Mouse (Mus musculus) lung, postnatal 10 days (tissue): ENCODE measurements around the gene Mks1.
A peak's percentile ranks its signal among the peaks of the same experiment; 100 is the strongest.

Experiments used
- DNase-seq: peaks from one replicate; pipeline ENCODE4 v3.0.0; 2021

Gene Mks1

DNA sequence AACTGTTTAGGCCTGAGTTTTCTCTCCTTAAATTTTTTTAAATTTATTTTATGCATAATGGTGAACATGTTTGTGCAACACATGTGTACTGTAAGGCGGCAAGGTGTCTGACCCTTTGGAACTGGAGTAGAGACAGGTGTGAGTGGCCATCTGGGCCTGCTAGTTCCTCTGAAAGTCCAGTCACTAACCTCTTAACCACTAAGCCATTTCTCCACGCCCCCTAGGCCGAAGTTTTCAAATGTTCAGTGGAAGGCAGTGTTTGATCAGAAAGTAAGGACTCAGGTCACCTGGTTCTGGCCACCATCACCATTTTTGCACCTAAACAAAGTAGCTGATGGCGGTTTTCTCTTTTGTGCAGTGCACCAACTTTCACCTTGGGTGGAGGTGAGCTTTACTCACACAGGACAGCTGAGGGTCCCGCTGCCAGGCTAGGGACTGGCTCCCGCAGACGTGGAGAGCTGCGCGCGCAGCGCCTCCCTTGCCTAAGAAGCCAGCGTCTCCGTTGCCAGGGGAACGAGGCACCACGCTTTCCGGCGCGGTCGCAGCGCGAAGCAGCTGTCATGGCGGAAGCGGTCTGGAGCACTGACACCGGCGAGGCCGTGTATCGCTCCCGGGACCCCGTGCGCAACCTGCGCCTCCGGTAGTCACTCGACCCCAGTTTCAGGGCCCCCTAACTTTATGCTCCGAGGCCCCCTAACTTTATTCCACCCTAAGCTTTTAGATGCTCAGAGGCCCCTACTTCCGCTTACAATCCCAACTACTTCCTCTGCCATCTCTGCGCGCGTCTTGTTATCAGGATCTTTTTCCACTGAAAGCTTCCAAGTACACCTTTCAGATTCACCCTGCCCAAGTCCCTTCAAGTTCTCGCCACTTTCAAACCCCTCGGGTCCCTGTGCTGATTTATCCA lies at the start of gene Mks1:
Mks1 (plus strand) TSS at position 526 of the 907 bp plus-strand sequence.
- DNase-seq, result peak; percentile 95

DNA sequence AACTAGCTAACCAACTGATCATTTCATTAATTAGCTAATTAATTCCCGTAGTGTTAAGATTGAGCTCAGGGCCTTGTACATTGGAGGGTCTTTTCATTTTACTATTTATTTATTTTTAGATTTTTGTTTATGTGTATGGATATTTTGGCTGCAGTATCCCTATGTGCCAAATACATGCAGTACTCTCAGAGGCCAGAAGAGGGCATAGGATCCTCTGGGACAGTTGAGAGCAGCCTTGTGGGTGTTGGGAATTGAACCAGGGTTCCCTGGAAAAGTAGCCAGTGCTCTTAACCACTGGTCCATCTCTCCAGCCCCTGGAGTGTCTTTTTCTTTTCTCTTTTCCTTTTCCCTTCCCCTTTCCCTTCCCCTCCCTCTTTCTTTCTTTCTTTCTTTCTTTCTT lies 47.6 kb upstream of the Mks1 start:
- DNase-seq, result peak; percentile 41

DNA sequence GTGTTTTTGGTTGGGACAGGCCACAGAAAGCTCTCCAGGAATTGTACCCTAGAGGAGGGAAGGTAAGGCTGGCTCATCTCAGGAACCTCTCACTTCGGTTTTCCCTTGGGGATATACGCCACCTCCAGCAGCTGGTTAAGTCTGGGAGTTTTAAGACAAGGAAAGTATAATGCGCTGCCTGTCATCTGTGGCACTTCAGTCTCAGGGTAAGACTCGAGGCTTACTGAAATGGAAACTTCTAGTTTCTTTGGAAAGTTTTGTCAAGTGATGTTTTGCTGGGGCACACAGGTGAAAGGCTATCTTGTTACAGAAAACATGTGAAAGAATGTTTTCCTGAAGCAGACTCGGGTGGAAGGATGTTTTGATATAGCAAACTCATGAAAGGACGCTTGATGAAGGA lies 45.6 kb upstream of the Mks1 start:
- DNase-seq, result no peak

GRCm38 (mm10) chr11:87808236-87808635 lies 44.8 kb upstream of the Mks1 start:
- DNase-seq, result no peak

- DNase-seq, result no peak
Observed at GRCm38 (mm10) chr11:87811396-87811795, 41.6 kb upstream of the Mks1 start.

GRCm38 (mm10) chr11:87814831-87815230 lies 38.2 kb upstream of the Mks1 start:
- DNase-seq, result no peak

GRCm38 (mm10) chr11:87816707-87817442 lies 36.1 kb upstream of the Mks1 start:
- peak; percentile 34 for DNase-seq

GRCm38 (mm10) chr11:87817443-87817773 lies 35.6 kb upstream of the Mks1 start:
- DNase-seq, result no peak

- no peak for DNase-seq
Observed at GRCm38 (mm10) chr11:87821502-87821901, 31.5 kb upstream of the Mks1 start.

DNA sequence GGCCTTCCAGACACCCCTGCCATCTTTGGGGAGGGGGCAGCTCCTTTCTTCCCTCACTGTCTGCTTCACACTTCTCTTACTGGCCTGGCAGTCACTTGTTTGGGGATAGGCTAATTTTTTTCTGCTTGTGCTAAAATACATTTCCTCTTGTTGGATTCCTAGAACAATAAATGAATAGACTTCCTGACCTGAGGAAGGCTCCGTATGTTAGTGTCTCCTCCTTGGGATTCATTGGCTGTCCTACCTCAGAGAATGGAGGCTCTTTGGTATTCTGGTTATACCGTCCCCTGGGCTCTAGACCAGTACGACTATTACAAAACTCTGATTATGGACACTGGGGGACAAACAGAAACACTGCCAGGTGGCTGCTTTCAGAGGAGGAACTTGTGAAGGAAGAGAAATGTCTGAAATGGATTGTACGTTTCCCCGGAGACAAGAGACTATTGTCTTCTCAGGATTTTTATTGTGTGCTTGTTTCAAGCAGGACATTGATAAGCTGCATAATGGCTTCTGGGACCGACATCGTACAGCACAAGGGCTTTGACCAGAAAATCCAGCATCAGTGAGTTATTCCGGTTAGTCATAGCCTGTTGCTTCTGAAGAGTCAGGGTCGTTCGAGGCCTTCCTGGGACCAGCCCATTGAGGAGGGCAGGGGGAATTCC lies 24.6 kb upstream of the Mks1 start, which contains the start of gene Lpo:
Lpo (minus strand) TSS at position 51 of the 662 bp plus-strand sequence.
- no peak for DNase-seq

DNA sequence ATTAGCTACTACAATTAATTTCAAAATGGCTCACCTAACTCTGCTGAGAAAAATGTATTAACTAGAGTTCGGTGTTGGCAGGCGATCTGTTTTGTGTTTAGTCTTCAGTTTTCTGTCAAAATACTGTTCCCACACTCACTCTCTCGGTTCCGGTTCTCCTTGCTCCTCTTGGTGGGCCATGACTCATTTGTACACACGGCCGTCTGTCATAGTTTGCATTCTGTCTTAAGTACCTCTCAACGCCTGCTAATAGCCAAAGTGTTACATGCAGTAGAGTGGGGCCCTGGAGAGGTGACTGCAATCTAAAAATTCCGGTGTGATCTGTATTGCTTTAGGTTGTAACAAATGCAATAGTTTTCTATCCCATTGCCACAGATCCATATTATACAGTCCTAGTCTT lies 12.3 kb upstream of the Mks1 start:
- DNase-seq, result peak; percentile 24

GRCm38 (mm10) chr11:87841436-87841835 lies 11.6 kb upstream of the Mks1 start:
- no peak for DNase-seq

DNA sequence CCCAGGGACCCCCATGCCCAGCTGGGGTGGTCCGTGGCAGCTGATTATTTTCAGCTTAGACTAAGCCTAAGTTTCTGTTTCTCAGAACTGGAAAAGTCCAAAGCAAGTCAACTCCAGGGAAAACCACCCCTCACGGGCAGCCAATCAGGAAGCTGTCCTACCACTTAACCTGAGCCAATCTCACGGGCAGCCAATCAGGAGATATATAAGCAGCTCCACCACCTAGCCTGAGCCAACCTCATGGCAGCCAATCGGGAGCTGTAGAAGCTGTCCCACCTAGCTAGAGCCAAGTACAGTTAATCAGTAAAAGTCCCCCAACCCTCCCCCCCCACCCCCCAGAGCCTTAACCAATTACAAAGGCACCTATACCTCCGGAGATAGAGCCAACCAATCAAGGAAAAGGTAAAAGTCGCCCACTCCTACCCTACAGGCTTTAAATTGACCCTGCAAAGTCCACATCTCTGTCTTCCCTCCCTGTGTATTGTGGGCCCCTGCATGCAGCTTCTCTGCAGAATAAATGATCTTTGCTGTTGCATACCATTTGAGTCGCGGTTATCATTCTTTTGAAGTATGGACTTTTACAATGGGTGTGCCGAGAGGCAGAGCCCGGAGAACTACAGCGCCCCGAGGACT lies 5.9 kb upstream of the Mks1 start:
- DNase-seq, result no peak

GRCm38 (mm10) chr11:87847884-87848283 lies 5.1 kb upstream of the Mks1 start:
- no peak for DNase-seq

- DNase-seq, result no peak
Observed at GRCm38 (mm10) chr11:87853597-87853954, 561 bp downstream of the Mks1 start.

DNA sequence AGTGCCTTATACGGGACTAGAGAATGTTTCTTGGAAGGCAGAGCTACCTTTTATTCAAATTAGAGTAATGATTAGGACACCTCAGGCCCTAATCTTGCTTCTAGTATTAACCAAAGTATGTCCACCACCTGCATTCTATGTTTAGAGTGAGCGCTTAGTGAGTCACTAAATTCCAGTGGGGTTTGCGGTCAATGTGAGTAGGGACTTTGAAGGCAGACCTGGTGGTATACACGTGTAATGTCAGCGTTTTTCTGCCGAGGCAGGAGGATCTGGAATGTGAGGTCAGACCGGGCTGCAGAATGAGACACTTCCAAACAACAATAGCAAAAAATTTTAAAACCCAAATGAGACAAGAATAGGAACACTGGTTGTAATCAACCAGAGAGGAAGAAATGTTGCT lies 1.5 kb downstream of the Mks1 start:
- DNase-seq, result no peak

DNA sequence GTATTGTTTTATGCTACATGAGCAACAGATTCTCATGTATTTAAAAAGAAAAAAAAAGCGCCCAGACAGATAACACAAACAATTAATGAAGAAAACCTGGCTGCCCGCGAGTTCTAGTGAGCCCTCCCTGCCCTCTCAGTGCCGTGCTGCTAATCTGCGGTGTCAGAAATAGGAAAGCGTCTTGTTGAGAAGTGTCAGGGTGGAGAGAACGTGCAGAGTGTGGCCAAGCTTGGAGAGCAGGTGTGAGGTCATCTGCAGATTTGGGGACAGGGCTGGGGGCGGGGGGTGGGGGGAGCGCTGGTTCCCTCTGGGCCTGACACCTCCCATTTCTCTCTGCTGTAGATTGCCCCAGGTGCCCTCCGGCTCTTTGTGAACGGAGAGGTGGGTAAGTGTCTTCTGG lies 6.3 kb downstream of the Mks1 start:
- no peak for DNase-seq

DNA sequence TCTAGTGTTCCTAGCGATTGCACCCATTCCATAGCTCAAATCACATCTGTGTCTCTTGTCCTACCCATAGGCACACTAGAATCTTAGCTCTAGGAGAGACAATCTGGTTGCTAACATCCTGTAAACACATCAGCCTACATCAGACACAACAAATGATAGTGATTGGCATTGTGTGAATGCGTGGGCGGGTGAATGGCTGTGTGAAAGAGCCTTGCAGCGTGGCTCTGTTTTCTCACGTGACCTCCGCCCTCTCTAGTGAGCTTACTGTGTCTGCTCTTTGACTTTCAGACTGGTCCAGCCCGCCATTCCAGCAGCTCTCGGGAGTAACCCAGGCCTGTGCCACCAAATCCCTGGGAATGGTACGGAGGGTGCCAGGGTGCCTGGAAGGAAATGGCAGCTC lies 7.4 kb downstream of the Mks1 start:
- DNase-seq, result no peak

- no peak for DNase-seq
Observed at GRCm38 (mm10) chr11:87862805-87863204, 9.8 kb downstream of the Mks1 start.

DNA sequence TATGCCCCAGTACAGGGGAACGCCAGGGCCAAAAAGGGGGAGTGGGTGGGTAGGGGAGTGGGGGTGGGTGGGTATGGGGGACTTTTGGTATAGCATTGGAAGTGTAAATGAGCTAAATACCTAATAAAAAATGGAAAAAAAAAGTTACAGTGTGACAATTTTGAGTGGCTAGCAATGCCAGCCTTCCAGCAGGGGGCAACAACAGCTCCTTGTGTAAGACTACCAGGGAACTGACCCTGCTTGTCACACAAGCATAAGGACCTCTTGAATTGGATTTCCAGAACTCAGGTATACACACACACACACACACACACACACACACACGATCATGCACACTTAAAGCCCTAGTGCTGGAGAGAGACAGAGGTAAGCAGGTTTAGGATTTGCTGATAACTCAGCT lies 13.9 kb downstream of the Mks1 start:
- peak; percentile 24 for DNase-seq

- DNase-seq, result no peak
Observed at GRCm38 (mm10) chr11:87870096-87870495, 17.1 kb downstream of the Mks1 start.

DNA sequence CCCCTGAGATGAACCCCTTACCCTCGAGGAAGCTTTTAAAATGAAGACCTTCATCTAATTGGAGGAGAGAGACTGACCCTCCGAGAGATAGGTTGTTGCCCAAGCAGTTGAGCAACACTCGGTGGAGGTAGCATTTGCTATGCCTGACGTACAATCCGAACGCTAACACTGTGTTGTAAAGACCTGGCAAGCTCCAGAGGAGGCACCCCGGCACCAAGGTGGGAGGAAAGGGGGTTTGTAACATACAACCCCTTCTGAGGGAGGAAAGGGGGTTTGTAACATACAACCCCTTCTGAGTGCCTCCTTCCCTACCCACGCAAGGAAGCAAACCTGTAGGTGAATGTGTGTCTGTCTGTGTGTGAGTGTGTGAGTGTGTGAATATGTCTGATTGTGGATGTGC lies 18.8 kb downstream of the Mks1 start:
- no peak for DNase-seq

DNA sequence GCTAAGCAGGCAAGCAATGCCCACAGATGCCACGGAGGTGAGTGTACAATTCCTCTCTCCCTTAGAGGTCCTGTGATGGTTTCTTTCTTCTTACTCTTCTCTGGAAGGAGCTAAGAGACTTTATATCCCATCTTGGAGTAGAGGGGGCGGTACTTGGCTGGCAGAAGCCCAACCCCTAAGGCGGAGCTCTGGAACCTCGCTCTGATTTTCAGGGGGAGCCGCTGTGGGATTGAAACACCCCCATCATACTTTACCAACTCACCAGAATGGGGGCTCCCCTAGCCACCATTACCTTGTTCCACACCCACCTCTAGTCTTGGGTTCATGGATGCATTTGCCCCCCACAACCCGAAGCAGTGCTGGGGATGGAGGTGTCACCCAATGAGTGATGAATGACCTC lies 22.4 kb downstream of the Mks1 start, which contains the start of gene Epx:
Epx (minus strand) TSS at position 101 of the 400 bp plus-strand sequence.
- no peak for DNase-seq
